Mouse (Mus musculus): ENCODE measurements around the gene Gpt2.

Gene Gpt2

DNA sequence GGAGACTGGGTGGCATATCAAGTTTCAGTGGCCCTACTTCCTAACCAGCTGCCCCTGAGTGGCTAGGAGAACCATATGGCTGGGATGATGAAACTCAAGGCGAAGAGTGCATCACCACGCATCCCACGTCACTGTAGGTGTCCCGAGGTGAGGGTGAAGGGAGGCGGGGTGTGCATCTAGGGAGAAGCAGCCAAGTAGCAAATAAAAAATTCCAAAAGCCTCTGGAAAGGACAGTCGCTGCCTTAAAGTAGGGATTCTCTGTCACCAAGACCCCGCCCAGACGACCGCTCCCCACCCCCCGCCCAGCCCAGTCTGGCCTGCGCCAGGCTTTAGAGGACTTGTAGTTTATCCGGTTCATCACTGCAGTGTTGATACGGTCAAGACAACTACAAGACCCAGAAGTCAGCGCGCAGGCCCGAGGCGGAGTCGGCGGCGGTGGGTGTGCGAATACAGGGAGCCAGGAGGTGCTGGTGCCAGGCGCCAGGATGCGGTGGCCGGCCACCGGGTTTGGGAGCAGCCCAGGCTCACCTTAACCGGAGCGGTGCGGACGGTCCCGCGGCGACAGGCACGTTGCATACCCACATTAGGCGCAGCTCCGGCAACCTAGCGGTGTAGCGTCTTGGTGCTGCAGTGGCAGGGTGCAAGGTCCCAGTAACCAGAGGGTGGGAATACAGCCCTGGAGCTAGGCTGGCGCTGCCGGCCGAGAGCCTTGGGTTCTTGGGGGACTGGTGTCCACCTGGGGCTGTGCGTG is at the start of gene Gpt2:
Gene Gpt2, plus strand, starts transcription at position 452 of the 751 bp plus-strand sequence.
- DNase-seq (ENCODE audit: low spot score in 2 of 2): peak; percentile 52 to 68

DNA sequence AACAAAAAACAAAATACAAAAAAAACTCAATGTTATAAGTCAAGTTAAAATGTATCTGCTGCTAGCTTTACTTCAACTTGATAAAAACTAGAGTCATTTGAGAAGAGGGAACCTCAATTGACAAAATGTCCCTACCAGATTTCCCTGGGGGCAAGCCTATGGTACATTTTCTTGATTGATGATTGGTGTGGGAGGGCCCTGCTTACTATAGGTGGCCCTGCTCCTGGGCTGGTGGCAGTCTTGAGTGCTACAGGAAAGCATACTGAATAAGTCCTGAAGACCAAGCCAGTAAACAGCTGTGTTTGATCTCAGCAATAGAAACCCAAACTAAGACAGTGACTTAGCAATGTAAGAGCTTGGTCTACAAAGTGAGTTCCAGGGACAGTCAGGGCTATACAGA is 48.3 kb upstream of the Gpt2 start:
- DNase-seq (ENCODE audit: low spot score in 2 of 2): no peak

DNA sequence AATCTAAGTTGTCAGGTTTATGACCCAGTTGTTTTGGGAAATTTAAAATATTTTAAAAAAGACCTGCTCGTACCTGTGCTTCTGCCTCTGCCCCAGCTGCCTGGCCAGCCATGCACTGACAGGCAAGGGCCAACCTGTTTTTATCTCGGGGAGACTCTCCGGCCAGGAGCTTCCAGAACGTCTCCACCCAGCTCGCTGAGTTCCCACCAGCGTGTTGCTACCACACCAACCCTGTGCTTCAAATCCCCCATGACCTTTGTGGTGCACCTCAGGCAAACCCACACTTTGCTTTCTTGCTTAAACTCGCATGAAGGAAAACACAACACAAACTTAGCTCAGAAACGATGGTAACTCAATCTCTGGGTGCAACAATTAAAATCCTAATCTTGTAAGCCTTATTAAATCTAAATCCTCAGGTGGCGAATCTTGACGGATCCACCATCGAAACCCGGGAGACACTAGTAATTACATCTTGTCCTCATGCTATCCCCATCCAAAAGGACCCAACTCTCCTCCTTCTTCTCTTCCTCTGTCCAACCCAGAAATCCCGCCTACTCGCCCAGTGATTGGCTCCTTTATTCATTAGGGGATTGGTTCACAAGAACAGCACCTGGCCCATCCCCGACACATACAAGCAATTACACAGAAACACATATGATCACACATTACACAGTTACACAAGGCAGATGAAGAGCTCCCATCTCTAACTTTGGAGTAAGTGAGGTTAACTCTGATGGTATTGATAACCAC is 46.3 kb upstream of the Gpt2 start:
- DNase-seq (ENCODE audit: low spot score in 2 of 2): no peak

DNA sequence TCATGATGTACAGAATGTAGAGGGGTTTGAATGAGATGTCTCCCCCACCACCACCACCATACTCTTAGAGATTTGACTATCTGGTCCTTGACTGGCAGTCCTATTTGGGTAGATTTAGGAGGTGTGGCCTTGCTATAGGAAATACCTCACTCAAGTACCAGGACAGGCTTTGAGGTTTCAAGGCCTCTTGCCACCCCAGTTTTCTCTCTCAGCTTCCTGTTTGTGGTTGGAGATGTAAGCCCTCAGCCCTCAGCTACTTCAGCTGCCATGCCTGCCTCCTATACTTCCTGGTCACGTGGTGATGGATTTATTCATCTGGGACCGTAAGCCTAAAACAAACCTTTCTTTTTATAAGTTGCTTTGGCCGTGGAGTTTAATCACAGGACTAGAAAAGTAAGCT is 42.0 kb upstream of the Gpt2 start:
- DNase-seq (ENCODE audit: low spot score in 2 of 2): no peak

DNA sequence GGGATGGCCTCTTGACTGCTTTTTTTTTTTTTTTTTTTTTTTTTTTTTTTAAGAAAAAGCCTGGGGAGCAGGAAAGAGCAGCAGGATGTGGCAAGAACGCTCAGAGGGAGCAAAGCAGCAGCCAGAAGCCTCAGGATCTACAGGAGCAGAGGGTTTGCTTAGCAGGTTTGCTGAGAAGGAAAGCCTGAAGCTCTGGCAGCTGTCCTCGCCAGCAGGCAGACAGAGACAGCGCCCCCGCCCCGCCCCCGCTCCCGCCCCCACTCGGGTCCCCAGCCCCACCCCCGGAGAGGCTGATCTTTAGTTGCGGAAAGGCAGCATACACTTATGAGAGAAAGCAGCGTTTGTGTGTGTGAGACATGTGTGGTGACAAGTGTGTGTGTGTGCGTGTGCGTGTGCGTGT is 40.0 kb upstream of the Gpt2 start:
- no peak for DNase-seq (ENCODE audit: low spot score in 2 of 2)

DNA sequence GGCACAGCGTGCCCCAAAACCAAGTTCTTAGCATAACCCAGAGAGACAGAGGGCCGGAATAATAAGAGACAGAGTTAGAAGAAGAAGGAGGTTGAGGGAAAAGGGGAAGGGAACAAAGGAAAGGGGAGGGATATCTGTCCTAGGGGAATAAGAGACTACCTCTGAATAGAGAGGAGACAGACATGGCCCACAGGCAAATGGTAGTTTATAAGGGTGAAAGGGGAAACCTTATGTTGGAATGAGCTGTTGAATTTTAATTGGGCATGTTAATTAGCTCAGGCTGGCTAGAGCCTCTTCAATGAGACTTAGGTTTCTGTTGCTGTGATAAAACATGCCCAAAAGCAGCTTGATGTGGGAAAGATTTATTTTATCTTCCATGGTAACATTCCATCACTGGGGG is 39.1 kb upstream of the Gpt2 start:
- no peak for DNase-seq (ENCODE audit: low spot score in 2 of 2)

DNA sequence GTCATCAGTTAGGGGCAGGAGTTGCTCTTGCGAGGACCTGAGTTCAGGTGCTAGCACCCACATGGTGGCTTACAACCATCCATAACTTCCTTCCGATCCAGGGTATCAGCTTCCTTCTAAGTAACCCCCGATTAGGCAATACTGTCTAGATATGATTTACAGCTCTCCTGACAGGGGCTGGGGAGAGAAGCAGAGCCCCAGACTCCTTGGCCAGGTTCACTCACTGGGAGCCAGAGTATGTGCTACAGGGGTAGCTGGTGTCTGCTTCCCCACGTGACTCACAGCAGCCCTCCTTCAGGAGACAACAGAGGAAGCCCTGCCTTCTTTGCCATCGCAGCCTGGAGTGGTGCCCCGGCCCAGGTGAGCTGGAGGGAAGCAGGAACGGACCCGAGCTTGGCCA is 37.6 kb upstream of the Gpt2 start:
- DNase-seq (ENCODE audit: low spot score in 2 of 2): no peak

DNA sequence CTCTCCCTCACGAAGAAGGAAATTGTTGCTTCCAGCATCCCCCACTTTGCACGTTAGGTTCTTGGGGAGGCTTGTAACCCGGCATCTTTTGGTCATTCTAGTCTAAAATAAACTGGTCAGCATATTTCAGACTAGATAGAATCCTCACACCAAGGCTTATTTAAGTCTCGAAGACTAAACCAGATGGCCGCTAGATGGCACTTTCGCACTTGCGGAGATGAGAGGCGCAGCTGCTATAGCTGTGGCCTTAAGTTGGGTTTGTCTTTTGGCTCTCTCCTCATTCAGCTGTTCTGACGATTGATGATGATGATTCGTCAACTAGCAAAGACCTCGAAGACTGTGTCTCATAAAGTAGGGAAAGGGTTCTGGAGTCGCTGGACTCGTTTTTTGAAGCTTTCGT is 35.8 kb upstream of the Gpt2 start:
- DNase-seq (ENCODE audit: low spot score in 2 of 2): peak in 1 of 2 experiments; percentile 41

DNA sequence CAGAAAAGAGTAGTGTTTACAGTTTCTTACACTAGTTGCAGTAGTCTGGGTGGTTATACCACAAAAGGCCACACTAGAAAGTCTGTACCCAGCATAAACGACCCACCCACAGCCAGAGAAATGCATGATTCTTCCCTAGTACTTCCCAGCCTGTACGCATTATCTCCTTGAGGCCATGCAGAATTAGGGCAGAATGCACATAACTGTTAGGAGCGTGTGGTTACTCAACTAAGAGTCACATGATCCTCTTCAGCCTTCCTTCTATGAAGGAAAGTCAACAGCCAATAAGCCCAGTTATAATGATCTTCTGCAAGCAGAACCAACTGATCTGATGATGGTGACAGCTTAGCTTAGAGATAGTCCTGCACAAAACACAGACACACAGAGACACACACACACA is 32.8 kb upstream of the Gpt2 start:
- no peak for DNase-seq (ENCODE audit: low spot score in 2 of 2)

DNA sequence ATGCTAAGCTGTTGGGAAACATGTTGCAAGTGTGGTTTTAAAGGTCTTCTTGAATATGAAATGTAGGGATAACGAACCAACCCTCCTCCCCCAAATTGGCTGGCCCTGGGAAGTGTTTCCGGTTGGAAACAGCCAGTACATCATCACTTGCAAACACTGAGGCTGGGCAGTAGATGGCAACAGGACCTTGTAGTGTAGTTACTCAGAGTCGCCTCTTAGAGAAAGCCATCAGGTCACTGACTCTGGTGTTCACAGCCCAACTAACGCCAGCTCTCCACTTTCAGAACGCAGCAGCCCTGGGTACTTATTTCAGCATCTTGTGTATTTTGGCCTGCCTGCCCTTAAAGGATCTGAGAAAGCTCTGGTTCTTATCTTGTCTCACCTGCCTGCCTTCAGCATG is 31.6 kb upstream of the Gpt2 start:
- no peak for DNase-seq (ENCODE audit: low spot score in 2 of 2)

DNA sequence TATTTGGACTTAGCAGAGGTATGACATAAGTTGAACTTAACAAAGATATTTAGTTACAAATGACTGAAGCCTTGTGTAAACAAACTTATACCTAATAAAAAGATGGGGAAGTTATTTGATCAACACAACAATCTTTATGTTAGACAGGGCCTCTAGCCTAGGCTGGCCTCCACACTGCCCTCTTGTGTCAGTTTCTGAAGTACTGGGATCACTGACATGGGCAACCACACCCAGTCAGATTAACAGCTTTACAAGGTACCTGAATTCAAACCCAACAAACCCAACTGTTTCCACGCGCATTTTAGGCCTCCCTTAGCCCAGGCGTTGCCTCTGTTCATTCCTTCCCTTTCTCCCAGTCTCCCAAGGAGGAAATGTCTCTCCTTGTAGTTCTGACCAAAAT is 31.0 kb upstream of the Gpt2 start:
- no peak for DNase-seq (ENCODE audit: low spot score in 2 of 2)

DNA sequence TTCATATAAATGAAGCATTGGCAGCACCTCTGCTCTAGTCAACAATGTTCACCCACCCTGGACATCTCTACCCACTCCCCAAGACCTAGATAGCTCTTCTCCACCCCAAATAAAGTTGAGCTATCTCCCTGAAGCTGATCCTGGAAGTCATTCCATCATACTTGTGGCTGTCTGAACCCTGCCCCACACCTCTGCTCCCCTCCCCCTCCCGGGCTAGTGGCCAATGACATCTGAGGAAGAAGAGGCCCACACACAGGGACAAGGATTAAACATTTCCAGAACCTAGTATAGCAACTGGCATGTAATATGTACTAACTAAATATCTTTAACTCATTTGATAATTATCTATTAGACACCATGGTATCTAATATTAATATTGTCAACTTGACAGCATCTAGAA is 29.9 kb upstream of the Gpt2 start:
- DNase-seq (ENCODE audit: low spot score in 2 of 2): no peak

DNA sequence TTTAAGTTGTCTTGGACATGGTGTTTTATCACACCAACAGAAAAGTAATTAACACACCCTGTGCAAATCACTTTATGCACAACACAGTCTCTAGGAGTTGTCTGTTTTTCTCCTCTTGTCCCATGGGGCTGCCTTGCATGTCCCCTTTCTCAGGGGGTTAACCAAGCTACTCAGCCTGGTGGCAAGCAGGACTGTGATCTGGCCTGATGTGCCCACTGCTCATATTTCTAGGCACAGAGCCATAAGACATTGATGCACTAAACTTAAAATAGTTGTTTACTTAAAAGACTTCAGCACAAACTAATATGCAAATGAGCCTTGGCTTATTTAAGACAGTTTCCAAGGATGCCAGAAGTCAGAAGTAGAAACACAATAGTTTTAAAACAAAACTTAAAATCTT is 28.1 kb upstream of the Gpt2 start:
- DNase-seq (ENCODE audit: low spot score in 2 of 2): no peak

DNA sequence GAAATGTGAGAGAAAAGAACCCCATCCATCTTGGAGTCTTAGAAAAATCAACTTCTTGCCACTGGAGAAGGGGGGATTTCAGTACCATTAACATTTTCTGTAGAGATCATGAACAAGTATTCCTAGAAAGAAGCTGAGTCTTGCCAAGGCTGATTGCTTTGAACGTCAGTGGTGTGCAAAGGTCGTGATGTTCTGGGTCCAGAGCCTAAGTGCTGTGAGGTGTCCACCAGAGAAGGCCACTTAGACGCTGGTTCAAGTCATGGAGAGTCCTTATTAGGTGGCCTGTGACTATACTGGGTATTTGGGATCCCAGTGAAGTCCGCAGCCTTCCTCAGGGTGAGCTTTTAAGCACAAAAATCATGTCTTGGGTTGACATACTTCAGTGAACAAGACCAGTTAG is 26.3 kb upstream of the Gpt2 start:
- DNase-seq (ENCODE audit: low spot score in 2 of 2): no peak

DNA sequence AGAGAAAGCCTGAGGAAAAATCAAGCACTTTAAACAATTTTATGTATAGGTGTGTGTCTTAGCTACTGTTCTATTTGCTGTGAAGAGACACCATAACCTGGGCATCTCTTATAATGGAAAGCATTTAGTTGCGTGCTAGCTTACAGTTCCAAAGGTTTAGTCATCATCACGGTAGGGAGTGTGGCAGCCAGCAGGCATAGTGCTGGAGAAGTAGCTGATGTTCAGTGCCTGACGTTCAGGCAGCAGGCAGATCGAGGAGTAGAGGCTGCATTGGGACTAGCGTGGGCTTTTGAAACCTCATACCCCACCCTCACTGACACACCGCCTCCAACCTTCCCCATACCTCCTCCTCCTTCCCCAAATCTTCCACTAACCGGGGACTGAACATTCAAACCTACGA is 21.6 kb upstream of the Gpt2 start:
- no peak for DNase-seq (ENCODE audit: low spot score in 2 of 2)

DNA sequence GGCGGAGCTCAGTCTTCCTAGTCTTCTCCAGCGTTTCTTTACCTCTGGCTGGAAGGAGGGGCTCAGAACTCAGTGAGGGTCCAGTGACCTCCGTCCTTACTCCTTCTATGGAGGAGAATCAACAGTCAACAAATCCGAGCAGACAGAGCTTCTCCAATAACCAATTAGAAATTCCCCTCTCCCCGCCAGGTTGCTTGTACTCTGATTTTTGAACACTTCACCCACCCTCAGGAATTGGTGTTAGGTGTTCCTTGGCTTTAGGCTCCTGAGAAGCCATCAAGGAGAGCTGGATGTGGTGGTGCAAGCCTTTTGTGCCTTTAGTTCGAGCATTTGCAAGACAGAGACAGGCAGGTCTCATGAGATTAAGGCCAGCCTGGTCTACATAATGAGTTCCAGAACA is 19.6 kb upstream of the Gpt2 start:
- no peak for DNase-seq (ENCODE audit: low spot score in 2 of 2)

DNA sequence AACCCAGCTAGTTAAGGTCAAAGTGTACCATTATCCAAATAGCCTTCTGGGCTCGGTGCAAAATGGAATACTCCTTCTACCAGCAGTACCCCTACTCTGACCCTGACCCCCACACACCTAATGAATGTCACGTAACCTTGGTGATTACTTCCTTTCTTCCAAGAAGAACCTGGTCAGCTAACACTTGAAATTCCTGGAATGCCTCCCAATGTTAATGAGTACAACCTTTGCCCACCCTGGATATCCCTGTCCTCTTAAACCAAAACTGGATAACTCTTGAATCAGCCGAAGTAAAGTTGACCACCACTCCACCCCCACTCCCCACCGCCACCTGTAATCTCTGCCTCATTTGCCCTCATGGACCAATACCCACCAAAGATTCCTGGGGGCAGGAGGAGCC is 19.1 kb upstream of the Gpt2 start:
- no peak for DNase-seq (ENCODE audit: low spot score in 2 of 2)

DNA sequence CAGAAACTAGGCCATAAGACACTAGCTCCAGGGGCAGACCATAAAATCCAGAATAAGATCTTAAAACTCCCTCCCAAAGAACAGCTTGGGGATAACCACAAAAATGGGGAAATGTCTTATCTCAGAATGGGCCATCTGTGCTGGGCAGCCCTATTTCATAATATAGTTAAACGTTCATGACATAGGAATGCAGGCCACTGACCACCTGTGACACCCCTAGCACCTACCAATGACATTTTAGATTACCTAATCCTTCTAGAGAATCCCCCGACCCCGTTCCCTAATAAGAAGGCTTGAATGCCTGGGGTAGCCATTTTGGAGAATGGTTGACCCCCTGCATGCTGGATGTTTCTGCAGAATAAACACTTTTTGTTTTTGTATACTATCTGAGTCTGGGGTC is 17.5 kb upstream of the Gpt2 start:
- DNase-seq (ENCODE audit: low spot score in 2 of 2): no peak

DNA sequence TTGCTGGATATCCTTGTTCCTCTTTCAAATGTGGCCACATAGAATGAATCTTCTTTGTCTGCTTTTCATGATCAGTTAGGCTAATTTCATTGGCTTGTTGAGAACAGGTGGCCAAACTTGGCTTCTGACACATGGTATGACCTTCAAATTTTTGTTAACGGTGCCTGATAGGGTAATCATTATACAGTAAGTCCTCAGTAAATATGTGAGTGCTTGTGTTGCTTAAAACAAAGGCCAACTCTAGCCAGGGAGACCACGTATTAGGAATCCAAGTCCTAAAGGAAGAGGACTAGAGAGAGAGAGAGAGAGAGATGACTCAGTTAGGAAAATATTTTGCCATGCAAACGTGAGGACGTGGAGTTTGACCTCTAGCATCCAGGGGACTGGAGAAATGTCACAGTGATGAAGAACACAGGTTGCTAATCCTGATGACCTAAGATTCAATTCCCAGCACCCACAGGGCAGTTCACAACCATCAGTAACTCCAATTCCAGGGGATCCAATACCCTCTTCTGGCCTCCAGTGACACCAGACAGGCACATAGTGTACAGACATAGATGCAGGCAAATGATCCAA is 15.3 kb upstream of the Gpt2 start:
- no peak for DNase-seq (ENCODE audit: low spot score in 2 of 2)

DNA sequence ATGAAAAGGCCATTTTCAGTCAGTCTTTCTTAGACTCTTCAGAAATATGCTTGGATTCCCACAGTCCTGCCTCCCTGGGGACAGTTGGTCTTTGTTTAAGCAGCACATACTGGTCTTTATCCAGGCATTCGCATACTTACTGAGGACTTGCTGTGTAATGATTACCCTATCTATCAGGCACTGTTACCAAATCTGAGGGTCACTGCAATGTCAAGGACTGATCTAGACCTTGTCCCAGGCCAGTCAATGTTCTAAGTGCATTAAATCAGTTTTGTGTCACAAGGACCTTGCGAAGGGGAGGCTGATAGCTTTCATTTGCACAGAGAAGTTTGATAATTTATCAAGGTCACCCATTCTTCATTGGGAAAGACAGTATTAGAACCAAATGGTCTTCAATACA is 14.0 kb upstream of the Gpt2 start:
- no peak for DNase-seq (ENCODE audit: low spot score in 2 of 2)

DNA sequence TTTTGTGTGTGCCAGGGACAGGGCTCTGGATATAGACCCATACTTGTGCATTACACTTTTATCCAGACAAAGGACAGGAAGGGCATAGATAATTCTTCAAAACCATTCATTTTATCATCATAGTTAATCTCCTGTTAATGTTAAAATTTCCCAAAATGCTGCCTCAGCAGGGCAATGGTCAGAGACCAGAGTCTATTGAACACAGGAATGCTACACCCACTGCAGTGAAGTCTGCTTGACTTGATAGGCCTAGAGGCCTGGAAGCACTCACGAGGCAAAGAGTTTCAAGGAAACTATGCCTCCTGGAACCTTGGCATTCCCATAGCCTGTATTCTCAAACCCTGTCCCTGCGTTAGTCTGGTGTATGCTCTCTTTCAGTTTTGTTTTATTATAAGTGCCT is 12.7 kb upstream of the Gpt2 start:
- no peak for DNase-seq (ENCODE audit: low spot score in 2 of 2)

DNA sequence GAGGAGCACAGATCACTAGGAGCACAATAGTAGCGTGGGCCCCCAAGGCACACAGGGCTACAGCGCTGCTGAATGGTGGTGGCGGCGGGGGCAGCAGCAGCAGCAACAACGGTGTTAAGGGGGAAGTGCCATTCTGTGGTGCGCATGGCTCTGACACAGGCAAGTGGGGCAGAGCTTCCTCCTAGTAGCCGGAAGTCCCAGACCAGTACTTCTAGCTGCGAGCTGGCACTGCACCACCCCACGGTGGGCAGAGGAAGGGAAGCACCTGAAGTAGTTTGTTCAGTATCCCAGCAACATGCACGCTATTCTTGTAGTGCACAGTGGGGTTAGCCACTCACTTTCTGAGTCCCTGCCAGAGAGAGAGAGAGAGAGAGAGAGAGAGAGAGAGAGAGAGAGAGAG is 10.5 kb upstream of the Gpt2 start:
- peak; percentile 16 to 40 for DNase-seq (ENCODE audit: low spot score in 2 of 2)

DNA sequence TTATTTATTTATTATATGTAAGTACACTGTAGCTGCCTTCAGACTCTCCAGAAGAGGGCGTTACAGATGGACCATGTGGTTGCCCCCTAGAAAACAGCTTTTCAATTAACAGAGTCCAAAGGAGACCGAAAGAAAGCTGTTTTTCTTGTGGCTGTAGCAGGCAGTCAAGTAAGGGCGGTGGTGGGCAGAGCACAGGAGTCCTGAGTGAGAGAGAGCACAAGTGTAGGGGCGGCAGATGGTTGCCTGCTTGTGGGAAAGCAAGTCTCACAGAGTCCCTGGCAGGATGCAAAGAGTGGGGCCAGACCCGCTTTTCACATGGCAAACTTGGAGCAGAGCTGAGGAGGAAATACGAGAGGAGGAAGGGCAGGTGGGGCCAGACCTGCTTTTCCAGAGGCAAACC is 9.9 kb upstream of the Gpt2 start:
- DNase-seq (ENCODE audit: low spot score in 2 of 2): no peak

All from spleen, postnatal 14 days (tissue).